Mouse (Mus musculus) liver, adult (tissue): ENCODE results near the gene Gm4969.
A peak's percentile ranks its signal among the peaks of the same experiment; 100 is the strongest.

Experiments
- GATA4 ChIP-seq: IDR thresholded peaks from 2 replicates; pipeline ENCODE4 v1.6.1; 2014; ENCODE audit warnings: mild to moderate bottlenecking, low read length; ENCODE audit not compliant: insufficient replicate concordance

Gene Gm4969

GRCm38 (mm10) chr7:19098811-19099210 lies 19.4 kb downstream of the Gm4969 start:
- TF ChIP-seq GATA4 = no peak

- TF ChIP-seq GATA4 = no peak
These were observed 20.3 kb downstream of the Gm4969 start for GRCm38 (mm10) chr7:19097863-19098262.

GRCm38 (mm10) chr7:19097217-19097616 lies 21.0 kb downstream of the Gm4969 start:
- no peak for TF ChIP-seq GATA4

GRCm38 (mm10) chr7:19096421-19096976 lies 21.7 kb downstream of the Gm4969 start:
- TF ChIP-seq GATA4 = no peak

GRCm38 (mm10) chr7:19095751-19096110 lies 22.4 kb downstream of the Gm4969 start:
- no peak for TF ChIP-seq GATA4

GRCm38 (mm10) chr7:19094826-19095750 lies 23.1 kb downstream of the Gm4969 start:
- TF ChIP-seq GATA4 = no peak

GRCm38 (mm10) chr7:19094471-19094825 lies 23.7 kb downstream of the Gm4969 start, which contains the start of gene Six5:
TSS of gene Six5 (plus strand) at chr7:19094594.
- no peak for TF ChIP-seq GATA4

GRCm38 (mm10) chr7:19093537-19094385 lies 24.4 kb downstream of the Gm4969 start:
- no peak for TF ChIP-seq GATA4

GRCm38 (mm10) chr7:19093174-19093521 lies 25.0 kb downstream of the Gm4969 start:
- no peak for TF ChIP-seq GATA4

GRCm38 (mm10) chr7:19092381-19093173 lies 25.6 kb downstream of the Gm4969 start:
- TF ChIP-seq GATA4 = no peak

GRCm38 (mm10) chr7:19091913-19092312 lies 26.3 kb downstream of the Gm4969 start:
- TF ChIP-seq GATA4 = no peak

- no peak for TF ChIP-seq GATA4
These were observed 29.4 kb downstream of the Gm4969 start for GRCm38 (mm10) chr7:19088813-19089212.

- TF ChIP-seq GATA4 = no peak
These were observed 31.4 kb downstream of the Gm4969 start for GRCm38 (mm10) chr7:19086760-19087159.

- peak; percentile 14; the same call in 1 of the 2 replicates for TF ChIP-seq GATA4
These were observed 32.1 kb downstream of the Gm4969 start for GRCm38 (mm10) chr7:19086042-19086441.

GRCm38 (mm10) chr7:19085495-19085894 lies 32.7 kb downstream of the Gm4969 start:
- no peak for TF ChIP-seq GATA4

- TF ChIP-seq GATA4 = no peak
These were observed 33.2 kb downstream of the Gm4969 start for GRCm38 (mm10) chr7:19084921-19085473.
